Comparison of ENCODE assay signal across 8 mouse cellular contexts in genomic region chr12:108221206-108221605, GRCm38 (mm10). TPM values are rescaled to one million over a fixed set of nuclear protein-coding genes. Genes with fewer than 3 reads are reported as not detected.
DNase-seq lines count a peak whose midpoint lies in the region; ATAC-seq lines count a peak whose summit lies in the region.
"Had no signal": no experiment of that assay in that cellular context is flagged by ENCODE, and none has a peak within 500 bp of the region (broad histone marks: within the 10 kb centered on the region; RNA-seq: fewer than 3 reads in every experiment).

No protein-coding gene starts in this region.

- ATAC-seq in forebrain, embryonic 14.5 days: peak; percentile 21
- peak; percentile 27; the same call in 1 of the 2 replicates for ATAC-seq in midbrain, embryonic 12.5 days (ENCODE audit: low FRiP score, low read depth)
- ATAC-seq in CD4-positive, CD25-positive, alpha-beta regulatory T cell, adult 4 months: no peak
- ATAC-seq: Patski had no signal

- no peak overlapping the region for H3K9ac ChIP-seq in forebrain, embryonic 14.5 days (ENCODE audit: low read length)
- no peak overlapping the region for H3K9ac ChIP-seq in midbrain, embryonic 12.5 days (replicated peaks)

- peak; percentile 69 to 73 for DNase-seq in kidney, postnatal 4 days
- DNase-seq in kidney, adult 8-10 months: no peak
- DNase-seq in cerebellum, adult 9-10 months: peak; percentile 73
- DNase-seq in forebrain, embryonic 14.5 days (ENCODE audit: low spot score): peak; percentile 73
- DNase-seq in adrenal gland, postnatal 10 days: no peak

- no peaks in the 10 kb centered on the region for H3K9me3 ChIP-seq in forebrain, embryonic 14.5 days (replicated peaks; ENCODE audit: control insufficient read depth, low read length)
- H3K9me3 ChIP-seq in midbrain, embryonic 12.5 days: no peaks in the 10 kb centered on the region

- no peak overlapping the region for H3K4me2 ChIP-seq in forebrain, embryonic 14.5 days (ENCODE audit: low read length)
- H3K4me2 ChIP-seq in midbrain, embryonic 12.5 days (replicated peaks): no peak overlapping the region

- 44% methylated on average over 10 of the region's 10 CpGs for whole genome bisulfite sequencing in forebrain, embryonic 14.5 days
- 56% methylated on average over 10 of the region's 10 CpGs for WGBS in midbrain, embryonic 12.5 days

- no peak overlapping the region for H3K4me3 ChIP-seq in forebrain, embryonic 14.5 days (ENCODE audit: low read depth, low read length)
- H3K4me3 ChIP-seq in midbrain, embryonic 12.5 days: no peak overlapping the region

- H3K36me3 ChIP-seq in forebrain, embryonic 14.5 days (ENCODE audit: control insufficient read depth, insufficient read depth, low read length): no peaks in the 10 kb centered on the region
- H3K36me3 ChIP-seq in midbrain, embryonic 12.5 days: no peaks in the 10 kb centered on the region

- no peaks in the 10 kb centered on the region for H3K27me3 ChIP-seq in forebrain, embryonic 14.5 days (replicated peaks; ENCODE audit: control insufficient read depth, insufficient read depth, low read length)
- H3K27me3 ChIP-seq in midbrain, embryonic 12.5 days: no peaks in the 10 kb centered on the region
- H3K27me3 ChIP-seq: Patski had no signal

- H3K4me1 ChIP-seq in forebrain, embryonic 14.5 days (ENCODE audit: control insufficient read depth, insufficient read depth, low read length): peaks cover 59% of the 10 kb centered on the region
- H3K4me1 ChIP-seq in midbrain, embryonic 12.5 days: peaks cover 85% of the 10 kb centered on the region

- no peak overlapping the region for H3K27ac ChIP-seq in forebrain, embryonic 14.5 days (ENCODE audit: low read depth, low read length)
- 0 out of 2 replicates have a peak overlapping the region, but pooled peaks have one; percentile 39 for H3K27ac ChIP-seq in midbrain, embryonic 12.5 days (replicated peaks)

RNA-seq across cellular contexts. Expression of gene Ccnk, which starts 41.8 kb away (rescaled TPM):
- polyA plus RNA-seq in forebrain, embryonic 14.5 days (2014; fragmentation: Nextera tagmentation; extraction: Ambion mirVana): 8.4 and 10.7 TPM in 2 replicates
- polyA plus RNA-seq in midbrain, embryonic 12.5 days (2016; fragmentation: Nextera tagmentation; extraction: Ambion mirVana): 3.8 and 4.0 TPM in 2 replicates
- 10 to 100 TPM; 30.0 to 30.7 TPM for total RNA-seq in adrenal gland, postnatal 10 days (2021)
- polyA plus RNA-seq in CD4-positive, CD25-positive, alpha-beta regulatory T cell, adult 4 months (2017; shearing (Covaris generic)): 1 to 10 TPM; 1.6 to 5.3 TPM

RNA-seq across cellular contexts. Expression of gene Setd3, which starts 42.1 kb away (rescaled TPM):
- 85.9 and 88.9 TPM in 2 replicates for polyA plus RNA-seq in forebrain, embryonic 14.5 days (2014; fragmentation: Nextera tagmentation; extraction: Ambion mirVana)
- 97.7 and 99.4 TPM in 2 replicates for polyA plus RNA-seq in midbrain, embryonic 12.5 days (2016; fragmentation: Nextera tagmentation; extraction: Ambion mirVana)
- total RNA-seq in adrenal gland, postnatal 10 days (2021): 10 to 100 TPM; 81.3 to 90.7 TPM
- polyA plus RNA-seq in CD4-positive, CD25-positive, alpha-beta regulatory T cell, adult 4 months (2017; shearing (Covaris generic)): 10 to 100 TPM; 21.5 to 25.3 TPM

RNA-seq across cellular contexts. Expression of gene Ccdc85c, which starts 54.0 kb away (rescaled TPM):
- 13.6 and 14.5 TPM in 2 replicates for polyA plus RNA-seq in forebrain, embryonic 14.5 days (2014; fragmentation: Nextera tagmentation; extraction: Ambion mirVana)
- polyA plus RNA-seq in midbrain, embryonic 12.5 days (2016; fragmentation: Nextera tagmentation; extraction: Ambion mirVana): 17.0 and 21.6 TPM in 2 replicates
- 10 to 100 TPM; 19.8 to 22.1 TPM for total RNA-seq in adrenal gland, postnatal 10 days (2021)
- under 1 TPM; 0.27 to 0.46 TPM for polyA plus RNA-seq in CD4-positive, CD25-positive, alpha-beta regulatory T cell, adult 4 months (2017; shearing (Covaris generic))

Comparison
In these comparisons a context has a peak if more than half of its experiments do, and no peak if none do; other contexts are left out.
1. DNase-seq: peak in kidney, postnatal 4 days (2 of 2), cerebellum, adult 9-10 months (single experiment) and forebrain, embryonic 14.5 days (single experiment); none in kidney, adult 8-10 months (0 of 2) and adrenal gland, postnatal 10 days (single experiment).
2. RNA of gene Ccdc85c, which starts 54.0 kb away (polyA plus RNA-seq): 17.0 to 21.6 TPM in midbrain, embryonic 12.5 days and 13.6 to 14.5 TPM in forebrain, embryonic 14.5 days; 0.27 to 0.46 TPM in CD4-positive, CD25-positive, alpha-beta regulatory T cell, adult 4 months; every median in the first group is over 10 times any median in the second.